Mouse (Mus musculus) left cerebral cortex, postnatal 14 days (tissue): Measurements from ENCODE around the gene Socs4. TPM values are rescaled to one million over a fixed set of nuclear protein-coding genes. Genes with fewer than 3 reads are reported as not detected.

Experiments
- DNase-seq, 2 experiments: peaks; one replicate each; pipeline ENCODE4 v3.0.0; 2021 to 2022; ENCODE audit warnings: low spot score in 2 of 2, mixed read lengths in 1 of 2
- intact Hi-C: fragments of 180-260 bp; cut with DNase I; formaldehyde crosslinking; loops from one replicate; pipeline ENCODE4 v1.15.1; 2025
- total RNA-seq, 2 experiments: library from RNA; stranded (reverse); gene quantifications; 2 replicates each; pipeline ENCODE4 v1.2.3; 2021

The Socs4 gene
- total RNA-seq, 2 experiments from 2014 or later = 10.1 to 10.5 TPM

DNA sequence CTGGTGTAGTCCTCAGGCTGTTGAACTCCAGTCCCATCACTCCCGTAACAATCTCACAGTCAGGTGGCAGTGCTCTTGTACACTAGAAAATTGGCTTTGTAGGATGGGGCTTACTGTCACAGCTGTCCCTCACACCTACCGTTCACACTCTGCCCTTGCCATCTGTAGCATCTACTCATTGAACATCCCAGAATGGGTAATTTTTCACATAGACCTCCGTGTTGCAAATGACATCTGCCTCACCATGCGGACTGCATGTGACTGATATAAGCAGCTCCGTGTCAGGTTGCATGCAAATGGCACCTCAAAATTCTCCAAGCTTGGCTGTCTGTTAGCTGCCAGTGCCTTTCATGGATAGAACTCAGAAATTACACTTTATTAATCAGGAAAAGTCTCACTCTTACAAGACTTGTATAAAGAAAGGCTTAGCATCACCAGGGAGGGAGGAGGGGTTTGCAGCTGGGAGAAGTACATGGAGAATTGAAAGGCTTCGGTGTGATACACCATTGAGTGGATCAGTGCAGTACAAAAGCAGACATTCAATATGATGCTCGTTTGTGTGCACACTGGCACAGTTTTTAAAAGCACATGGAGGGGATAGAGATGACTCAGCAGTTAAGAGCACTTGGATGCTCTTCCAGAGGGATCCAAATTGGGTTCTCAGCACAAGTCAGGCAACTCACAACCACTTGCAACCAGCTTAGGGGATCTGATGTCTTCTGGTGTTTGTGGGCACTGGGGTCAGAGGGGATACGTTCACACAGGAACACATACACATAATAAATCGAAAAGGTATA, 49.4 kb downstream of the Socs4 start:
- peak in 1 of 2 experiments; percentile 28 for DNase-seq

DNA sequence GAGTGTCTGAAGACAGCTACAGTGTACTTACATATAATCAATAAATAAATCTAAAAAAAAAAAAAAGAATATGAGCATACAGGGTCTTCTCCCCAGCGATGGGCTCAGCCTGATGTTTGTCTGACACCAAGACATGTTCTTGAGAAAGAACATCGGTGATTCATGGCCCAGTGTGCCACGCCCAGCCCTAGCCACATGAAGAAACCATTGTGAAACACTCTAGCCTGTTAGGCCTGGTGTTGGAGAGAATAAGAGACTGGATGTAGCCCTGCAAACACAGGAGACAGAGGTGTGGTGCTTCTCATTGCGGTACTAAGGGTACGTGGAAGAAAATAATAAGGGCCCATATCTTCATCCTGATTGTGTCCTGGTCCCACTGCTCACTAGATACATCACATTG, 50.6 kb downstream of the Socs4 start:
- no peak for DNase-seq
- intact Hi-C loops = no loop called here

More for the DNA sequence above, 49.4 kb downstream of the Socs4 start:
- intact Hi-C loops = no loop called here

DNA sequence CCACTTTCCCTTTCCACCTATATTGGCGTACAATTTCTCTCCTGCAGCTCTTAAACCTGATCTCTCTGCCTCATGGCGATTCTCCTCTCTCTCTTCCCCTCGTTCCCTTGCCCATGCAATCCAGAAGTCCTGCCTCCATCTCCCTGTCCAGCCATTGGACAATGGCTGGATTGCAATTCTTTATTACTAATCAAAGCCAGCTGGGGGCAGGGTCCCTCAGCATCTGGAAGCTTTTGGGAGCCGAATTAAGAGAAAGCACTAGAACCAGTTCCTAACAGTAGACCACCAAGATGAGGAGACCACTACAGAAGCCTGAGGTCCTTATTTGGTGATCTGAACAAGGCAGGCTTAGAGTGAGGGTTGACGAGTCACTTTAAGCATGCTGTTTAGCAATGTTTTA, 55.2 kb downstream of the Socs4 start:
- intact Hi-C loops = no loop called here
- DNase-seq = no peak

DNA sequence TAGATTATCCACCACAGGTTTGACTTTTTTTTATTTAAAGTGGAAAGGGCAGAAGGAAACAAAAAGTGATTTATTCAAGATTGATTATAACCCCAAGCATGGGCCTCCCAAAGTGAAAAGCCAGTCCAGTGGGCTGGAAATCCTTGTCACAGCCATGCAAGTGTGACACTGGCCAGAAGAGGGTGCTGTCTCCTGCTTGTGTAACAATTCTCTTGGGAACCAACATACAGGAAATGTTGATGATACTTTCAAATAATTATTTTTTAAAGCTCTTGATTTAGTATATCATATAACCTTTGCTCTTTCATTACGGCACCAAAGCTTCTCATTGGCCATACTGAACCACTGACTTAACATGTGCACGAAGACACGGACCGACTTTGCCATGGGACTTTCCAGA, 58.1 kb downstream of the Socs4 start:
- DNase-seq = peak; percentile 61 to 82
- intact Hi-C loops = loop anchor here (1.0 to 5.0 kb wide), 2 partner anchors 61 to 202 kb away; no protein-coding TSS in a partner anchor

DNA sequence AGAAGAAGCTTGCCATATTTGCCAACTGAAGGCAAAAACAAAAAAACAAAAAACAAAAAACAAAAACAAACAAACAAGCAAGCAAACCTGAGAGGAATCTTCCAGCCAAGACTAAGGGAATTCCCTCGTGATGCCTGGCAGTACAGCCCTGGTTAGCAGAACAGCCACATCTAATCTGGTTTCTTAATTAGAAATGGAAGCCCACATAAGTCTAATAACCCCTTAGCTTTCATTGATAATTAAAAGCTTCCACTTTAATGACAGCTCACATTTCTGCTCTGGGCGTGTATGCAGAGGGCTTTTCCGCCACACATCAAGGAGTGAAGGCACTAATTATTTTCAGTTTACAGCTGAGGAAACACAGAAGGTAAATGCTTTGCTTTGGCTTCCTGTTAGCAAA, 58.6 kb downstream of the Socs4 start:
- intact Hi-C loops = loop anchor here (5.0 kb wide), 1 partner anchor 202 kb away; no protein-coding TSS in a partner anchor
- DNase-seq = no peak

DNA sequence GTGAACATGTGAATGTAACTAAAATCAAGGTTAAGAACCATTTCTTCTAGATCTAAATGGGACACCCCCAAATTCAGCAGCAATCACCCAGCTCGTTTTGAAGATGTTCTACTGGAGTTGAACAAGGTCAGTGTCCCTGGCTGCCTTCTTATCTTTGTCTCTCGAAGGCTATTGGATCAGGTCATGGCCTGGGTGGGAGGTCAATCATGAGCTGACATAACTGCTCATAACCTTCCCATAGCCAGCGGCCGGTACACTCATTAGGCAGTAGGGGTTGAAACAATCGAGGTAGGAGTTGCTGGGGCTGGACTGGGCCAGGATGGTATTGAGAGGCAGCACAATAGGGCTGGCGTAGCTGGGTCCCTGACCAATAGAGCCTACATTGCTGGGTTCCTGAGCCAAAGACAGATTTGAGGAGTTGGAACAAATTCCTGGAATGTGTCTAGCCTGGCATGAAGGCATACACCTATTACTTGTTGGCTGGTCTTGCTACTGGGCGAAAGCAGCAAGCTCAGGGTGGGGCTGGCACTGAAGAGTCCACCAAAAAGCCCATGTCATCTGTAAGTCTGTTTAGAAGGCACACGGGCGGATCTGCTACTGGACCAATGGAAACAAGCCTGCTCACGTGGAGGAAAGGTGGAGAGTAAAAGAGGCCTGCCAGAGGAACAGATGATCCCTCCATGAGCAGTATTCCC, 63.6 kb downstream of the Socs4 start:
- intact Hi-C loops = no loop called here
- no peak for DNase-seq

DNA sequence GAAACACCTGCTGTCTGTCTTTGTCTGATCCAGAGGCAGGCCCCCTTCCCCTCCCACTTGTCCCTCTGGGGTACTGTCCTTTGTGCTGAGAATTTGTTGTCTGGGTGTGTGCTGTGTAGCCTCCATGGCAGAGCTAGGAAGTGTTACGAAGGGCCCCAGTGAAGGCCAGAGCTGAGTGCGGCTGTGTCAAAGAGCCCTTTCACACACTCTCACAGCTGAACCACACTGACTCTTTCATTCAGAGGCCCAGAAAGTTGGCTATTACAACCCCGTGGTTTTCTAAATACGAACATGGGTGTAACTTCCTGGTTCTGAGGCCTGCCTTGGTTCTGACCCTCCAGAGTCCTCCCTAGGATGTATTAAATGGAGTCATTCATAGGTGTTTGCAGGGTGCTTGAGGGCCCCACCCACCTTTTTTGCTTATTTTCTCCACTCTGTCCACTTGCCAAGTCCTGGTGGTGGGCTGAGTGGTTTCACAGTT, 65.1 kb downstream of the Socs4 start:
- DNase-seq = peak in 1 of 2 experiments; percentile 31
- intact Hi-C loops = no loop called here

Other genes with a start within 250 kb of the Socs4 start
- gene Gch1, start 87.5 kb upstream of the Socs4 start, total RNA-seq = 1 to 10 TPM; 1.3 to 1.4 TPM
- gene Wdhd1, start 74 bp upstream of the Socs4 start, total RNA-seq = 1 to 10 TPM; 4.9 to 7.4 TPM
- 10 to 100 TPM; 62.3 to 72.8 TPM for gene Mapk1ip1l, start 21.3 kb downstream of the Socs4 start, total RNA-seq
- under 1 TPM; 0.34 to 0.75 TPM for gene Lgals3, start 90.8 kb downstream of the Socs4 start, total RNA-seq
- gene Dlgap5, start 141.5 kb downstream of the Socs4 start, total RNA-seq = 1 to 10 TPM in 1 of 2 experiments, under 1 TPM in 1; 0.85 to 1.2 TPM
- 10 to 100 TPM; 88.7 to 90.9 TPM for gene Fbxo34, start 173.5 kb downstream of the Socs4 start, total RNA-seq